Mouse (Mus musculus): ENCODE measurements around the gene Kif1c.

DNA sequence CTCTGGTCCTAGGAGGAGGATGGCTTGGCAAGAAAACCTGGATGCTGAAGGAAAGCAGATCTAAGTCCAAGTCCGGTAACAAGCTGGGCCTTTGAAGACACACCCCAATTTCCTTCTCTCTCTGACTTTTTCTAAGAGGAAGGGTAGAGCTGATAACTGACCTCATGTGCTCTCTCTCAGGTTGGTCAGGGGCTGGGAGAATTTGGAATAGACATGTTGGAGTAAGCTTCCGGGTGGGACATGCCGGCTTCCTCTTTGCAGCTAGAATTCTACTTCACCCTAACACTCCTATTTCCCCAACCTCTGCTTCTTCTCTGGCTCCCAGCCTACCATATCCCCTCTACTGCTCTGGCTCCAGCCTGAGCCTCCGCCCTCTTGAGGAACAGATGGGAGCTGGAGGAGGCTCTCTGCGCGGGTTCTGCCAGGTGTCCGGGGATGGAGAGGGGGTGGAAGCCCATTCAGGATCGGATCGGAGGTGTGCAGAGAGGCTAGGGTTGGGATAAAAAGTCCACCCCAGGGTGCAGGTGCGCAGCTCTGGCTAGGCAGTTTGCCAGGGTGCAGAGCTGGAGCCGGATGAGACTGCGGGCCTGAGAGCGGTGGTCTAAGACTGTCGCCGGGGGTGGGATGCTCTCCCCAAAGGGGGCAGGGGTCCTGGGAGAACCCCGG, 13.3 kb upstream of the Kif1c start:
- TF ChIP-seq TAL1 (IDR thresholded peaks at IDR 0.05; ENCODE audit: low read length) (no peak), GATA1 (IDR thresholded peaks at IDR 0.05; ENCODE audit: low read length) (no peak)
